Mouse (Mus musculus) limb, embryonic 14.5 days (tissue): ENCODE measurements around the gene 1810024B03Rik. TPM values are rescaled to one million over a fixed set of nuclear protein-coding genes. Genes with fewer than 3 reads are reported as not detected.

ENCODE experiments used
- ATAC-seq: fragments of 200-750 bp; cut with Nextera tagmentation; 2 replicates; pipeline ENCODE4 v1.8.0; 2017; ENCODE audit warnings: low read depth, moderate number of reproducible peaks, moderate TSS enrichment; ENCODE audit not compliant: low FRiP score
- DNase-seq: peaks from one replicate; pipeline ENCODE4 v3.0.0-alpha.2; 2015; ENCODE audit warnings: low spot score
- H3K27ac ChIP-seq: fragments of 300-500 bp; sonication (generic); replicated peaks from 2 replicates; pipeline ENCODE4 v1.5.1; 2014; ENCODE audit warnings: low read depth, mild to moderate bottlenecking, low read length, moderate library complexity, mixed read lengths
- H3K27me3 ChIP-seq: fragments of 300-500 bp; sonication (generic); 2 replicates; pipeline ENCODE4 v1.6.1; 2014; ENCODE audit warnings: low read length, mixed read lengths; ENCODE audit not compliant: control insufficient read depth, insufficient read depth
- H3K36me3 ChIP-seq: fragments of 300-500 bp; sonication (generic); 2 replicates; pipeline ENCODE4 v1.6.1; 2014; ENCODE audit warnings: mild to moderate bottlenecking, low read length, moderate library complexity, mixed read lengths; ENCODE audit not compliant: control insufficient read depth, insufficient read depth
- H3K4me1 ChIP-seq: fragments of 300-500 bp; sonication (generic); 2 replicates; pipeline ENCODE4 v1.6.1; 2014; ENCODE audit warnings: antibody characterized with exemption, low read length, mixed read lengths; ENCODE audit not compliant: control insufficient read depth, insufficient read depth
- H3K4me2 ChIP-seq: fragments of 300-500 bp; sonication (generic); replicated peaks from 2 replicates; pipeline ENCODE4 v1.6.1; 2014; ENCODE audit warnings: low read depth, mild to moderate bottlenecking, low read length, moderate library complexity; ENCODE audit not compliant: severe bottlenecking
- H3K4me3 ChIP-seq: fragments of 300-500 bp; sonication (generic); replicated peaks from 2 replicates; pipeline ENCODE4 v1.5.1; 2014; ENCODE audit warnings: low read length
- H3K9ac ChIP-seq: fragments of 300-500 bp; sonication (generic); 2 replicates; pipeline ENCODE4 v1.6.1; 2014; ENCODE audit warnings: mild to moderate bottlenecking, low read depth, low read length, moderate library complexity; ENCODE audit not compliant: severe bottlenecking
- H3K9me3 ChIP-seq: fragments of 300-500 bp; sonication (generic); 2 replicates; pipeline ENCODE4 v1.6.1; 2016; ENCODE audit warnings: low read length; ENCODE audit not compliant: control insufficient read depth
- POLR2A ChIP-seq: fragments of 200-500 bp; IDR thresholded peaks from 2 replicates; pipeline ENCODE4 v1.8.0; 2012; ENCODE audit warnings: inconsistent platforms, mild to moderate bottlenecking, moderate library complexity, borderline replicate concordance; ENCODE audit not compliant: insufficient read depth, insufficient read length; ENCODE audit errors: extremely low read depth
- WGBS: fragments of 180-500 bp; shearing (Covaris S2); extraction: QIAGEN DNeasy Blood & Tissue Kit; methylation state at CpG from one replicate; pipeline ENCODE4 v1.1.7; 2014; 5-methylcytosine and 5-hydroxymethylcytosine counted together
- polyA plus RNA-seq, 2 experiments: library from polyadenylated mRNA; depleted of rRNA in 1 of 2; stranded (reverse) in 1 of 2; unstranded in 1 of 2; fragments of >200 nt; fragmentation: Nextera tagmentation in 1 of 2; extraction: Ambion mirVana in 1 of 2; gene quantifications; 2 replicates each; pipeline versions ENCODE4 v1.2.1 to v1.2.3; 2012 to 2014

1810024B03Rik gene
- polyA plus RNA-seq (2012; rRNA removed) (1.1 and 2.4 TPM in 2 replicates), polyA plus RNA-seq (2014; fragmentation: Nextera tagmentation; extraction: Ambion mirVana) (1.6 and 1.7 TPM in 2 replicates)

- Histone ChIP-seq H3K9me3 (no peaks in the 10 kb centered on the region), H3K36me3 (peaks cover 34% of the 10 kb centered on the region), H3K4me3 (peak within 1 kb of the TSS; percentile 74), H3K27ac (peak within 1 kb of the TSS; percentile 65; the same call in 1 of the 2 replicates), H3K4me1 (peaks cover 11% of the 10 kb centered on the region), H3K27me3 (no peaks in the 10 kb centered on the region), H3K4me2 (peak within 1 kb of the TSS; percentile 90), H3K9ac (peak within 1 kb of the TSS; percentile 75)
- no peak for TF ChIP-seq POLR2A
- ATAC-seq (peak; percentile 99), DNase-seq (peak; percentile 99)
- WGBS = 12% methylated on average over 36 of the region's 36 CpGs
Measured at GRCm38 (mm10) chr2:127207547-127208451, at the start of gene 1810024B03Rik, which contains the start of gene Snrnp200. TSS of gene 1810024B03Rik (minus strand) at chr2:127208280. TSS of gene Snrnp200 (plus strand) at chr2:127208386.

GRCm38 (mm10) chr2:127255294-127255693 is 47.2 kb upstream of the 1810024B03Rik start:
- Histone ChIP-seq H3K4me2 (no peak overlapping the region), H3K4me1 (no peaks in the 10 kb centered on the region), H3K27me3 (no peaks in the 10 kb centered on the region), H3K4me3 (no peak overlapping the region), H3K36me3 (peaks cover 51% of the 10 kb centered on the region), H3K27ac (no peak overlapping the region), H3K9ac (no peak overlapping the region), H3K9me3 (no peaks in the 10 kb centered on the region)
- DNase-seq (no peak), ATAC-seq (no peak)
- no peak for TF ChIP-seq POLR2A
- 84% methylated on average over 6 of the region's 6 CpGs for WGBS

DNA sequence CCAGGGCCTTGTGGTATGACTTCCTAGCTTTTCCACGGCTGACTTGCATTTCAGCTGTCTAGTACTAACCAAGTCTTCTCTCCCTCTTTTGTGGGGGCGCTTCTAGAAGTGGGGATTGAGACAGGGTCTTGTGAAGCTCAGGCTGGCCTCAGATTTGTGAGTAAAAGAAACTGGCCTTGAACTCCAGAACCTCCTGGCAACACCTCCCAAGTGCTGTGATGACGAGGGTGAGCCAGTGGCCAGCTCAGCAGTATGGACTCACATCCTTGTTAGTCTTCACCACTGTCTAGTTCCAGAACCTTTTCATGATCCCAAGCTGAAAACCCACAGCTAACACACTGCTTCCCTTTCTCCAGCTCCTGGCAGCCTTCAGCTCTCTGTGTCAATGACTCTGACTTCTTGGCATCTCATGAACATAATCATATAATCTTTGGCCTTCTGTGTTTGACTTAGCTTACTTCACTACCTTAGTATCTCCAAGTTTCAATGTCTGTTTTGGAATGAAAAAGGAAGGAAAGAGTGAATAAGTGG is 46.6 kb upstream of the 1810024B03Rik start:
- Histone ChIP-seq H3K27me3 (no peaks in the 10 kb centered on the region), H3K4me1 (no peaks in the 10 kb centered on the region), H3K36me3 (peaks cover 48% of the 10 kb centered on the region), H3K4me2 (no peak overlapping the region), H3K27ac (no peak overlapping the region), H3K4me3 (no peak overlapping the region), H3K9ac (no peak overlapping the region), H3K9me3 (no peaks in the 10 kb centered on the region)
- 82% methylated on average over 3 of the region's 3 CpGs for WGBS
- DNase-seq (no peak), ATAC-seq (no peak)
- no peak for TF ChIP-seq POLR2A

- no peak overlapping the region for H3K4me2 ChIP-seq
- H3K27ac ChIP-seq = no peak overlapping the region
- H3K4me1 ChIP-seq = peaks cover 11% of the 10 kb centered on the region
- H3K4me3 ChIP-seq = no peak overlapping the region
- no peaks in the 10 kb centered on the region for H3K9me3 ChIP-seq
- WGBS = 68% methylated on average over 5 of the region's 5 CpGs
- H3K27me3 ChIP-seq = no peaks in the 10 kb centered on the region
- peaks cover 37% of the 10 kb centered on the region for H3K36me3 ChIP-seq
- ATAC-seq = no peak
- H3K9ac ChIP-seq = no peak overlapping the region
- TF ChIP-seq POLR2A = no peak
- no peak for DNase-seq
Measured at GRCm38 (mm10) chr2:127252787-127253186, 44.7 kb upstream of the 1810024B03Rik start.

DNA sequence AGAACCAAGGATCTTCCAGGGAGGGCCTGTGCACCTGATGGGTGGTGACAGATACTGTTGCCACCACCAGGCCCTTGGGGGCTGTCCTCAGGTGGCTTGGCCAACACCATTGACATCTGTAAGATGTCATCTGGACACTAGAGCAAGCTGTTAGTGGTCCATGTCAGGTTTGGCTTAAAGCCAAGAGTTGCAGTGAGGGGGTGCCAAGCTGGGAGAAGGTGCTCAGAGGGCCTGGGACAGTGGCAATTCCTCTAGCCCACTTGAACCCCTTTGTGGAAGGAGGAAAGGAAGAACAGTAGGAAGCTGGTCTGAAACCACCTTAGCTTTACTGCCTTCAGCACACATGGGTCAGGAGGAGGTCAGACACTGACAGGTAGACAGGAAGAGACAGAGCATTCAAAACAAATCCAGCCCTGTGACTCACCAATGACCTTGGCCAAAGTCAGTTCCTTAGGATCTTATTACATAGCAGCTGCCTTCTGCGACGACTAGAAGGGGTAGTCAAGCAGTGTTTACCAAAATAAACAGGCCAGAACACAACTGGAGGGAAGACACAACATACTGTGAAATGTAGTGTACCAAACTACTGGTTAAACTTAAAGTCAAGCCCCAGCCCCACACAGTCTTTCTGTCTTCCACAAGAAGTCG is 43.9 kb upstream of the 1810024B03Rik start:
- Histone ChIP-seq H3K36me3 (peaks cover 29% of the 10 kb centered on the region), H3K4me2 (no peak overlapping the region), H3K4me3 (no peak overlapping the region), H3K9ac (no peak overlapping the region), H3K4me1 (peaks cover 11% of the 10 kb centered on the region), H3K9me3 (no peaks in the 10 kb centered on the region), H3K27me3 (no peaks in the 10 kb centered on the region), H3K27ac (no peak overlapping the region)
- TF ChIP-seq POLR2A = no peak
- ATAC-seq (no peak), DNase-seq (no peak)
- WGBS = 65% methylated on average over 3 of the region's 3 CpGs
